Mouse (Mus musculus) thymus, postnatal 14 days (tissue): ENCODE data around the gene Hopx.

ENCODE experiments used
- DNase-seq: peaks from one replicate; pipeline ENCODE4 v3.0.0; 2021

The Hopx gene

GRCm38 (mm10) chr5:77061372-77062038 is 53.4 kb downstream of the Hopx start:
- DNase-seq = peak; percentile 76

DNA sequence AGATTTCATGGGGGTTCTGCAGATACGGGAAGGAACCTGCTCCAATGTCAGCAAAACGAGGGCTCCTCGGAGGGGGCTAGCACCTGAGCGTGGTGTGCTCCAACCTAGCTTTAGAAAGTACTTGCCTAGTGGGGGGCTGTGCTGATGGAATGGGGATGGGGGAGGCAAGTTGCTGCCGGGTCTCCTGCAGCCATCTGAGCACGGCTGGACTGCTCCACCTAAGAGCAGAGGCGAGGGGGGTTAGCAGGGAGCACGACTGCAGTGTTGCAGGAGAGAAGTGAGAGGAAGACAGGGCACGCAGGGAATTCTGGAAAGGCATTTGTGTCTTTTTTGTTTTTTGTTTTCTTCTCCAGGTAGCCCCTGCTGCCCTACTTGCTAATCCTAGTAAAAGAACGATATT is 54.6 kb downstream of the Hopx start:
- DNase-seq = no peak

- no peak for DNase-seq
These were observed 58.0 kb downstream of the Hopx start for GRCm38 (mm10) chr5:77056881-77057440.

DNA sequence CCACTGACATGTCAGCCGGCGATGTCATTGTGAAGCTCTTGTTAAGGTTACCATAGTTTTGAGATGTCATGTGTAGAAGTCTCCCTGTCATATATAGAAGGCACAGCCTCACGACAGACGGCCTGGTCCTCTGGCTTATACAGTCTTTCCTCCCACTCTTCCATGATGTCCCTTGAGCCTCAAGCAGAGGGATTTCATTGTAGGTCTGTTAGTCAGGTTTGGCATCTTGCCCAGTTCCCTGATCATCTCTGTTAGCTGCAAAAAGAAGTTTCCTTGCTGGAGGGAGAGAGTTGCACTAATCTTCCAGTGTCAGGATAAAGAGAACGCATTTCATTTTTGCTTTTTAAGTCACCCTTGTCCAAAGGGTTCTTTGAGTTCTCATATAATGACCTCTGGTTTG is 62.3 kb downstream of the Hopx start:
- DNase-seq = no peak

GRCm38 (mm10) chr5:77044362-77044761 is 70.6 kb downstream of the Hopx start:
- DNase-seq = no peak

DNA sequence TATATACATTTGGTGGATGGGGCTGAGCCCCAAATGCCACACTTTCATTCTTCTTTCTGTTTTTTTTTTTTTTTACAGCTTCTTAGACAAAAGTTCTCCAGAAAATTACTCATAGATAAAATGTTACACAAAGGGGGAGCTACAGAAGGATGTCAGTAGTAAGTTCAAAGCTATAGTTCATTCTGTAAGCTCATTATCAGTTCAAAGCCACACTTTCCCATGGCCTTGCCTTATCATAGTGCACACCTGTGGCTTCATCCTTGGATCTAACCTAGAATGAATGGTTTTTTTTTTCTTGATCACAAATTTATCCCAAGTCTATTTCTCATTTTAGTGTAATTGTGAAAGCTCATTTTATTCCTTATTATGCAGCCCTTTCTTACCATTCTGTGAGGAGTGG is 75.5 kb downstream of the Hopx start:
- no peak for DNase-seq

DNA sequence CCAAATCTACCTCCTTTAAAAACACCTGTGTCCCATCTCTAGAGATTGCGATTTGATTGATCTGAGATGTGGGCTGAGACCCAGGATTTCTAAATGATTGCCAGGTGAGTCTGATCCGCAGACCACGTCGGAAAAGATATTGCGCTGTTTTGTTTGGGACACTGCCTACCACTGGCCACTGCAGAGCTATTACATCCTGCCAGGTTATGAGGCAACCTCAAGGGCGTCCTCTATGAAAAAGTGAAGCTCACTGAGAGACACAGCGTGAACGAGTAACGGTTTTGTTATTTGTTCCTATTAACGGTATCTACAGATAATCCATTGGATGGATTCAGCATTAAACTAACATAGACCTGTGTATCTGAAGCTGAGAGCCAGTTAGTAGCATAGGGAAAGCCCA is 76.5 kb downstream of the Hopx start:
- no peak for DNase-seq
